Mouse (Mus musculus): ENCODE measurements at regions not wholly inside any gene's neighbourhood (a gene's known extent, or its start where the extent isn't known, plus 50 kb on each side); places are given as distances from the start of the nearest gene placed in this dataset.

DNA sequence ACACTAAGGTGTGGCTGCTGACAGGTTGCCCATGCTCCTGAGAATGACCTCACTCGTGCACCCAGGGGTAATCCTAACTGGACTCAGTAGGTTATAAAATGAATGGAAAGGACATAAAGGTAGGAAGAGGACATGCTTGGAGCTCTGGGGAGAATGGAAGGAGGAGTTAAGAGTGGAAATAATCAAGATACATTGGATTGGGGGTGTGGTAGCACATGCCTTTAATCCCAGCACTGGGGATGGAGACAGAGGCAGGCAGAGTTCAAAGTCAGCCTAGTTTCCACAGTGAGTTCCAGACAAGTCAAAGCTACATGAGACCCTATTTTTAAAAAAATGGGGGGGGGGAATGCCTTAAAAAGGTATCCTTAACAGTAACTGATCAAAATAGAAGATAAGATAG, 167.9 kb upstream of the Hnrnpa3 start:
- no peak for DNase-seq (ENCODE audit: low spot score in 2 of 2)

DNA sequence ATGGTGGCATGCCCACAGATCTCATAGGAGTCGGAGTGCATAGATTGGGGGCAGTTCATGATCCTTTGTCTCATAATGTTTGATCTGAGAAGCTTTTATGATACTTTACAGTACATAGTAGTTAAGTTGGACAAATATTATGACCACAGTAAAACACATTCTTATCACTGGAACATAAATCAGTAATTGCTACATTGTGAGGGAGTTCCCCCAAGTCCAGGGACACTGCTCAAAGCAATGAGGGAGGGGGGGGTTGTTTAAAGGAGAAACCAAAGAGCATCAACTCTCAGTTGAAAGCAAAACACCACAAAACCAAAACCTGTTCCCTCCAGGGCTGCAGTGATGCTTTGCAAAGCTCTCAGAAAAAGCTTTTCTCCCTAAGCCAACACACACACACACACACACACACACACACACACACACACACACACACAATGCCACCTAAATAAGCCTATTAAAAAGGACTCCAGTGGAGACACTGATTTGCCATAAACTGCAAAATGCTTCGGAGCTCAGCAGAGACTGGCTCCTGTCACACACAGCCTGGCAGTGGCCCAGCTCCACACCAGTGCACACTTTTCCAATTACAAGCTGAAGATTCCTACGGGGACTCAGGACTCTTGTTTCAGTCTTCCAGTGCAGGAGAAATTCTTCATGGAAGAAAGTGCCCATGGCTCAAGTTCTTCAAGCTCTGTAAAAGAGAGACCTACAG, 167.1 kb upstream of the Hnrnpa3 start:
- no peak for DNase-seq (ENCODE audit: low spot score in 2 of 2)

DNA sequence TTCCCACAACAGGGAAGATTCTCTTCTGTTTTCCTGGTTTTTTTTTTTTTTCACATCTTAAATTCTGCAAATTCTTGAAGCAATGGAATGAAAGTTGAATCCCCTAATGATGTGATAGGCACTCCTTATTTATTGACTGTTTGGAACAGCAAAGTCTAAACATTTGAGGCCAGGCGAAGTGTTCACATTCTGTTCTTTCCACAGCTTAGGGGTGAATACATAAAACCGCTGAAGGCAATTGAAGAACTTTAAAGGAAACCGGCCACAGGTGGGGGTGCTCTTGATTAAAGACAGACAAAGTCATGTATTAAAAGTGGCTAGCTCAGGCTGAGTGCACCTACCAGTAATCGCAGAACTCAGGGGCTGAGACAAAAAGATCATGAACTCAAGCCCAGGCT, 166.6 kb upstream of the Hnrnpa3 start:
- no peak for DNase-seq (ENCODE audit: low spot score in 2 of 2)

GRCm38 (mm10) chr2:75496606-75497240, 162.3 kb upstream of the Hnrnpa3 start:
- peak in 1 of 2 experiments; percentile 8 for DNase-seq (ENCODE audit: low spot score in 2 of 2)

DNA sequence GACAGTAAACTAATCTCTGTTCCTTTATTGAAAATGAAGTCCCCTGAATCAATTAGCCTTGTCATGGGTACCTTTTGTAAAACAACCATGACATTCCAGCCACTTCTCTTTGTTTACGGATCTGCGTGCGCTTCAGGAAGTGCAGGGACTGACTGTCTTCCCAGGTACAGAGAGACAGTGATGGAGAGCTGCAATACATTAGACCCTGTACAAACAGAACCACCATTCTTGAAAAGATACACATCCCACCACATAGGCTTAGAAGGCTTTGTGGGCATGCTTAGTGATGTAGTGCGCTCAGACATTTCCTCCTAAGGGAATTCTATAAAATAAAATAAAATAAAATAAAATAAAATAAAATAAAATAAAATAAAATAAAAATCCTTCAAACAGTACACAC, 148.8 kb upstream of the Hnrnpa3 start:
- no peak for DNase-seq (ENCODE audit: low spot score in 2 of 2)

- DNase-seq (ENCODE audit: low spot score in 2 of 2): no peak
Measured at GRCm38 (mm10) chr2:75512422-75513170, 146.5 kb upstream of the Hnrnpa3 start.

- no peak for DNase-seq (ENCODE audit: low spot score in 2 of 2)
Measured at GRCm38 (mm10) chr2:75514171-75514570, 144.9 kb upstream of the Hnrnpa3 start.

DNA sequence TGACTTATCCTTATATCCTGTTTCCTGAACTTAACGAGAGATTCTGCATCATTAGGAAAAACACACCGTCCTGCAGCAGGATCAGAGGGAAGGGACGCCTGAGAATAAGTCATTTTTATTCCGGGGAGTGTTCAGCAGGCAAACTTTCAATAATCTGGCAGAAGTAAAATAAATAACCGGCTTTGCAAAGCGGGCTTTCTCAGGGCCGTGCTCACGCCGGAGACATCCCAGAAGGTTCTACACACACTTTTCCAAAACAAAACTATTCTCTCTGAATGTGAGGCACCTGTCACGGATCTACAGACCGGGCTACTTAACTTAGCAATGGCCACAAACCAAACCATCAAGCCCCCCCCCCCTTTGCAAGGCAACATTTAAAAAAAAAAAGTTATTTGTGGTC, 142.8 kb upstream of the Hnrnpa3 start:
- DNase-seq (ENCODE audit: low spot score in 2 of 2): no peak

DNA sequence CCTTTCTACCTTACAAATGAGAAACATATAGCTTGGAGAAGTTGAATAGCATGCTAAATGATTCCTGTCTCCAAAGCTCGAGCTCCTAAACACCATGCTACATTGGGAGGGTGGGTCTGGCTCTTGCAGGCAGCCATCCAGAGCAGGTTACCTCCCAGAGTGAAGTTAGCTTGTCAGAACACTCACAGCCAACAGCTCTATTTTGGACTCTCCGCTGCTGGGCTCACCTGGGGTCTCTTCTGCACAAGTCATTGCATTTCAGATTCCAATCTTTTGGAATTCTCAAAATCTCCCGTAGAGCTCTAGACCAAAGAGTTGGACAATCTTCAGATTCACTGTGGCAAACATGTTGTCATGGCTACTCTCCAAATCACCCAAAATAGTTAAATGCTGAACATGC, 142.0 kb upstream of the Hnrnpa3 start:
- no peak for DNase-seq (ENCODE audit: low spot score in 2 of 2)

- DNase-seq (ENCODE audit: low spot score in 2 of 2): no peak
Measured at GRCm38 (mm10) chr2:75518607-75519006, 140.5 kb upstream of the Hnrnpa3 start.

GRCm38 (mm10) chr2:75525562-75525961, 133.5 kb upstream of the Hnrnpa3 start:
- DNase-seq (ENCODE audit: low spot score in 2 of 2): no peak

DNA sequence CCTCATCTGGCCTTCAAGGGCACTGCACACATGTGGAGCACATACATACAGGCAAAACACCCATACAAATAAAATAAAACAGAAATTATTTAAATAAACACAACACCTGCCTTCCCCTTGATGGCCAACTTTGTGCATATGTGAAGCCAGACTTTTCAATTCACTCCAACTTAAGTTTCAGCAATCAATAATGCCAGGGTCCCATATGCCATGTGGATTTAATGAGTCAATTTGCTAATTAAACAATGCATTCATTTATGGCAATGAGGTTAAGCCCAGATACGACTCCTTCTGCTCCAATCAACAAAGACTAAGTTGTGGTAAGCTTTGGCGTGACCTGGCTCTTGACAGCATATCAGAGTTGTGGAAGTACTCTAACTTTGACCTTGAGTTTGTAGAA, 130.4 kb upstream of the Hnrnpa3 start:
- no peak for DNase-seq (ENCODE audit: low spot score in 2 of 2)

DNA sequence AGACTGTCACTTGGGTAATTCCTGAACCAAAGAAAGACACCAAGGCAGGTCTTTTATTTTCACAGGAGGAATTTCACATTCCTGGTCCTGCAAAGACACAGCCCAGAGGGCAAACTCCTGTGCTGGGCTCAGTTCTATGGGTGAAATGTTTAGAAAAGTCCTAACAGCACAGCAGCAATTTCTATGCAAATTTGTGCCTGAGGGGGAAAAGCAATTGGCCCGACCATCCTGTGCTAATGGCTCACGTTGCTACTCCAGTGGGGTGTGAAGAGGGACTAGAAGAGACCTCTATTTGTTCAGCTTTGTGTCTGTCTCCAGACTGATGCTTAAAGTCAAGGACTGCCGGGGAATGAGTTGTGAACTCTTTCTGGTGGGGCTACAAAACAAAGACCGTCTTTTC, 120.9 kb upstream of the Hnrnpa3 start:
- DNase-seq (ENCODE audit: low spot score in 2 of 2): no peak

DNA sequence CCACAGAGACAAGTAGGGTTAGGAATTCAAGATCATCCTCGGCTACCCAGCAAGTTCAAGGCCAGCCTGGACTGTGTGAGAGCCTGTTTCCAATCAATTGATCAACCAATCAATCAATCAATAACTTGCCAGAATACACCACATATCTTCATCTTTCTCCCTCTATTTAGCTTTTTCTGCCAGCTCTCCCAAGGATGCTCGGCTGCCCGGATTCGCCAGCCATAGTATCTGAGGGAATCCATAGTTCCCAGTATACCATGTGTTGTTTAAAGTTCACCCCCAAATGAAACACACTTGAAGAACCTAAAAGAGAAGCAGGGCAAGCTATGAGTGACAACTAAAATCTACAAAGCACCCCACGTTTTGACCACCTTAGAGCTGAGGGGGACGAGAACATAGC, 119.3 kb upstream of the Hnrnpa3 start:
- DNase-seq (ENCODE audit: low spot score in 2 of 2): no peak

DNA sequence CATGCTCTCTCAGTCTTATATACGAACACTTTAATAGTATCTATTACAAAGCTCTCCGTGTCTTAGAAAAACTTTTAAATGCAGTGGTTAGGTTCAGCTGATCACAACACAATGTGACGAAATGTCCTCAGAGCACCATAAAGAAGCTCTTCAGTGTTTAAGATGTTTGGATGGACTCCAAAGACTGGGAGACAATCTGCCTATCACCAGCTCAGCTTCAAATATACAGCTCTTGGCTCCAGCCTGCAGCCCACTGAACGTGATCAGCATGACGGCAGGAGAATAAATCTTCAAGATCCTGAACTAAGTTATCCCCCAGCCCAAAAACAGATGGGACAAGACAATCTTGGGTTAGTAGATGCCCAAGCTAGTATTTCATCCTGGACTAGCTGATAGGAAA, 116.7 kb upstream of the Hnrnpa3 start:
- no peak for DNase-seq (ENCODE audit: low spot score in 2 of 2)

DNA sequence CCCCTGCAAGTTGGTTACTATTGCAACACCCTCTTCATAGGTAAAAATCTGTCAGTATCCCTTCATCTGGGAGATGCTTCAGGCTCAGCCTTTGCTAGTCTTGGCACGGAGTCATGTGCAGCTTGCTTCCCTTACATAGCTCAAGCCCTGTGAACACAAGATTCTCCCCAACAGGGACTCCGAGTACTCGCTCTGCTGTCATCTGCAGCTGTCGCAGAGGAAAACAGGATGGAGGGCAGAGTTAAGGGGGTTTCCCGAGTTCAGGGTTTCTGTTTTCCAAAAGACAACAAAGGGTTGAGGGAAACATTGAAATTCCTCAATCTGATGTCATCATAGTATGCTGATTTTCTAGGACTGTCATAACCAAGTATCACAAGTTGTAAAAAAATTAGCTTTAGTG, 116.3 kb upstream of the Hnrnpa3 start:
- peak; percentile 15 to 54 for DNase-seq (ENCODE audit: low spot score in 2 of 2)

DNA sequence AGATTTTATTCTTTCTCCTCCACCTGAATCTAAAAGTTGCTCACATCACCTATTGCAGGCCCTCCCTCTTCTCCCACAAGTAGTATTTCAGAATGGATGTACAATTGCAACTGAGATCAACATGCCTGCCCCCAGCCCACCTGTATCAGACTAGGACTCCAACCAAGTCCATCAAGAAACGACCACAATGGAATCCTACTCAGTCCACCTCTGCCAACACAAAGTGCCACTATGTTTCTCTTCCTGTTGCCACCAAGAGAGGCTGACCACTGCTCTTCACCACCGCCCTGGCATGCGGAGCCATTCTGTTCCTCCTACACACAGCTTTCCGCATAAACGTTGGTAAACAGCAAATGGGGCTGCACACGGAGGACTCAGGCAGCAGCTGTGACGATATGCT, 113.1 kb upstream of the Hnrnpa3 start:
- no peak for DNase-seq (ENCODE audit: low spot score in 2 of 2)

DNA sequence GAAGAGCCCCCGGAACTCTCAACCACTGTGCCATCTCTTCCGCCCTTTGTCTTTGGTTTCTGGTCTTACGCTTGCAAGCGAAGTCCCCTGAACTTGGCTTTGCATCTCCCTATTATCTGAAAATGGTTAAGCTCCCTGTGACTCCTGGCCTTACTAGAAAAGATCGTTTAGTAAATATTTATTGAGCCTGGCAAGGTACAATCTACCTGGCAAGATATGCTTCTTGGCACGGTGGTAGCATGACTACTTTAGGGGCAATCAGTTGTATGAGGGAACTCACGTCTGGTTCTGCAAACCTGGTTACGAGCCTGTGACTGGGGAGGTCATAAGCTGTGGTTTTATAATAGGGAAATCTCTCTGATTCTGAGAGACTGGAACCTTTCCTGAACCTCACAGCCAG, 103.4 kb upstream of the Hnrnpa3 start:
- DNase-seq (ENCODE audit: low spot score in 2 of 2): no peak

- DNase-seq (ENCODE audit: low spot score in 2 of 2): no peak
Measured at GRCm38 (mm10) chr2:75556744-75557143, 102.3 kb upstream of the Hnrnpa3 start.

- DNase-seq (ENCODE audit: low spot score in 2 of 2): no peak
Measured at GRCm38 (mm10) chr2:75557392-75557791, 101.7 kb upstream of the Hnrnpa3 start.

- no peak for DNase-seq (ENCODE audit: low spot score in 2 of 2)
Measured at GRCm38 (mm10) chr2:75559920-75560319, 99.1 kb upstream of the Hnrnpa3 start.

- DNase-seq (ENCODE audit: low spot score in 2 of 2): no peak
Measured at GRCm38 (mm10) chr2:75563253-75563913, 95.7 kb upstream of the Hnrnpa3 start.

All from heart, adult 9 months (tissue).